Mouse (Mus musculus): ENCODE measurements around the gene Gm3336.

Gene Gm3336

GRCm38 (mm10) chr8:70700555-70700922, 17.8 kb upstream of the Gm3336 start:
- peak; percentile 59; the same call in 1 of the 2 replicates for TF ChIP-seq GATA4 (IDR thresholded peaks at IDR 0.05; ENCODE audit: insufficient replicate concordance, low read length)

- TF ChIP-seq GATA4 (IDR thresholded peaks at IDR 0.05; ENCODE audit: insufficient replicate concordance, low read length) = no peak
These were observed 17.0 kb upstream of the Gm3336 start for GRCm38 (mm10) chr8:70701048-70701981.

GRCm38 (mm10) chr8:70701982-70702841, 16.1 kb upstream of the Gm3336 start:
- TF ChIP-seq GATA4 (IDR thresholded peaks at IDR 0.05; ENCODE audit: insufficient replicate concordance, low read length) = no peak

GRCm38 (mm10) chr8:70702842-70703182, 15.5 kb upstream of the Gm3336 start:
- no peak for TF ChIP-seq GATA4 (IDR thresholded peaks at IDR 0.05; ENCODE audit: insufficient replicate concordance, low read length)

GRCm38 (mm10) chr8:70703287-70703686, 15.1 kb upstream of the Gm3336 start, which contains the start of gene Iqcn:
Gene Iqcn (plus strand): TSS chr8:70703457.
- TF ChIP-seq GATA4 (IDR thresholded peaks at IDR 0.05; ENCODE audit: insufficient replicate concordance, low read length) = no peak

- TF ChIP-seq GATA4 (IDR thresholded peaks at IDR 0.05; ENCODE audit: insufficient replicate concordance, low read length) = no peak
These were observed 10.1 kb upstream of the Gm3336 start for GRCm38 (mm10) chr8:70708281-70708680.

GRCm38 (mm10) chr8:70709794-70710193, 8.5 kb upstream of the Gm3336 start:
- no peak for TF ChIP-seq GATA4 (IDR thresholded peaks at IDR 0.05; ENCODE audit: insufficient replicate concordance, low read length)

GRCm38 (mm10) chr8:70710296-70710695, 8.0 kb upstream of the Gm3336 start:
- TF ChIP-seq GATA4 (IDR thresholded peaks at IDR 0.05; ENCODE audit: insufficient replicate concordance, low read length) = no peak

GRCm38 (mm10) chr8:70711041-70711440, 7.3 kb upstream of the Gm3336 start:
- TF ChIP-seq GATA4 (IDR thresholded peaks at IDR 0.05; ENCODE audit: insufficient replicate concordance, low read length) = no peak

- no peak for TF ChIP-seq GATA4 (IDR thresholded peaks at IDR 0.05; ENCODE audit: insufficient replicate concordance, low read length)
These were observed 4.4 kb upstream of the Gm3336 start for GRCm38 (mm10) chr8:70713991-70714390.

- TF ChIP-seq GATA4 (IDR thresholded peaks at IDR 0.05; ENCODE audit: insufficient replicate concordance, low read length) = no peak
These were observed 3.3 kb upstream of the Gm3336 start for GRCm38 (mm10) chr8:70715086-70715485.

GRCm38 (mm10) chr8:70716521-70717400, 1.6 kb upstream of the Gm3336 start:
- no peak for TF ChIP-seq GATA4 (IDR thresholded peaks at IDR 0.05; ENCODE audit: insufficient replicate concordance, low read length)

GRCm38 (mm10) chr8:70719796-70720270, 1.5 kb downstream of the Gm3336 start:
- no peak for TF ChIP-seq GATA4 (IDR thresholded peaks at IDR 0.05; ENCODE audit: insufficient replicate concordance, low read length)

- no peak for TF ChIP-seq GATA4 (IDR thresholded peaks at IDR 0.05; ENCODE audit: insufficient replicate concordance, low read length)
These were observed 2.4 kb downstream of the Gm3336 start for GRCm38 (mm10) chr8:70720739-70721138.

- TF ChIP-seq GATA4 (IDR thresholded peaks at IDR 0.05; ENCODE audit: insufficient replicate concordance, low read length) = no peak
These were observed 3.3 kb downstream of the Gm3336 start for GRCm38 (mm10) chr8:70721601-70722000.
